Mouse (Mus musculus): Measurements from ENCODE around the gene Ece2. TPM values are rescaled to one million over a fixed set of nuclear protein-coding genes. Genes with fewer than 3 reads are reported as not detected.

The Ece2 gene
- polyA plus RNA-seq, 1 experiment from 2014 or later = 1.2 TPM

DNA sequence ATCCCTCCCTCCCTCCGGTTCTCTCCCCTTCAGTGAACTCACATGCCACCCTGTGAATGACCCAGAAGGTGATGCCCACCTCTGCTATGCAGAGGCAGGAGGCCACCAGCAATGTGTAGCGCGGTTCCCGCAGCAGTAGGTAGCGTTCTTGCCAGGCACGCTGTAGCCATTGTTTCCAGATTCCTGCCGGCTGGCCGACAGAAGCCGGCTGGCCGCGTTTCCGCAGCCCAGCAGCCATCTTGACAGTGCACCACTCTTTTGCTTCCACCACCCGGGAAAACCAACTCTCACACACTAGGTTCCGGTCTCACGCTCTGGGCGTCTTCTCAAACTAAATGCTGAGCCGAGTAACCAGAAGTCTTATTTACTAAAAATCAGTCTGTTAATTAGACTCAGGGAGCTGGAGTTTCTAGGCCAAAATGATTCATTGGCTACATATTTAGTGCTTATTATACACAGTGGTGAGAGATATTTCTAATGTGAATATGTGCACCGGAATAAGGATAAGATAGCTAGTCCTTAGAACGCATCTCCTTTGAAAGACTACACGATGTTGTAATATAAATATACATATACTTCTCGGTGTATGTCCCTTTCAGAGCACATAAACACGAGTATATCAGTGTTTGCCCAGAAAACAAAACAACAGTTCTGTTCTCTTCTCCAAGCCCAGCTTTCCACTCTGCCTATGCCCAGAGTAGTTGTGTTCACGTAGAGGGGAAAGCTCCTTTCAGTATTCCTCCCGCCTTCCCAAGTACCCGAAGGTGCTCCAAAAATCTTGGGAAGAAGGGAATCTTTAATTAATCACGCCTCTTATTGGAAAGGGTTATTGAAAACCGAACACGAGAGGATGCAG lies 18.9 kb upstream of the Ece2 start:
- H3K9me3 ChIP-seq (replicated peaks) = no peaks in the 10 kb centered on the region
- peak overlapping the region; percentile 67 for H3K27ac ChIP-seq (ENCODE audit: poor library complexity, severe bottlenecking)
- peaks cover 28% of the 10 kb centered on the region for H3K36me3 ChIP-seq
- peaks cover 11% of the 10 kb centered on the region for H3K4me1 ChIP-seq (replicated peaks)
- peak overlapping the region; percentile 98 for H3K4me3 ChIP-seq
- under 1% methylated on average over 28 of the region's 28 CpGs for WGBS
- H3K9ac ChIP-seq = peak overlapping the region; percentile 97
- peak overlapping the region; percentile 93 for H3K4me2 ChIP-seq
- peak; percentile 61 for ATAC-seq (ENCODE audit: insufficient number of reproducible peaks, low FRiP score)
- H3K27me3 ChIP-seq (replicated peaks) = no peaks in the 10 kb centered on the region

DNA sequence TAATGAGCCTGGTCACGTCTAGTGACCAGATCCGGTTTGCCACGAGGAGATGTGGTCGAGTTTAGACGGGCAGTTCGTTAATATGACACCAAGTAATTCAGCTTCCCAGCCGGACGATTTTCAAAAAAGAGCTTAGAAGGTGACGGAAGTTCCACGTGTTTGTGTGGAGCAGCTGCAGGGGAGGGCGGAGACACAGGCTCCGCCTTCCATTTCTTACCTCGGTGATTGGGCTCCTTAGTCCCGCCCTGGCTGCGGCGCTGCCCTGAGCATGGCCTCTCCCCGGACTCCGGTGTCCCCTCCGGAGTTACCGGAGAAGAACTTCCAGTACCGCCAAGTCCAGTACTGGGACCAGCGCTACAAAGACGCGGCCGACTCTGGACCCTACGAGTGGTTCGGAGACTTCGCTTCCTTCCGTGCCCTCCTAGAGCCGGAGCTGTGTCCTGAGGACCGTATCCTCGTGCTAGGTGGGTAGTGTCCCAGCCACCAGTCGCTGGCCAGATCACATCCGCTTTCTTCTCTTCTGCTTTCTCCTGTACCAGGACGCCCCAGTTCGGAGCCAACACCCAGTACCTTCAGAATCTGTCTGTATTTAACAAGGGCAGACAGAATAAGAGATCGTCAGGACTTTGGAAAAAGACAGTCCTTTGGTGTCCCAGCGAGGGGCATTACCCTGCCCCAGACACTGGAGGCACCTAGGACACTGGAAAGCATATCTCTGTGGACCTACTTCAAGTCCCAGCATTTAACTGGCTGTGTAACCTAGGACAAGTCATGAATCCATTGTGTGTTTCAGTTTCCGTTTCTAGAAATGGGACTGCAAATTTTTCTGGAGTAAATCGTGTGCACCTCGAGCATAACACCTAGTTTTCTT lies 18.0 kb upstream of the Ece2 start, which contains the start of the genes Eef1akmt4, Gm49333 and Alg3:
Gene Eef1akmt4 (plus strand): TSS at position 237 of the 871 bp plus-strand sequence.
Gene Gm49333 (plus strand): TSS at position 254 of the 871 bp plus-strand sequence.
Gene Alg3 (minus strand): TSS at position 379 of the 871 bp plus-strand sequence.
- H3K27me3 ChIP-seq (replicated peaks) = no peaks in the 10 kb centered on the region
- peaks cover 11% of the 10 kb centered on the region for H3K4me1 ChIP-seq (replicated peaks)
- H3K4me3 ChIP-seq = peak within 1 kb of the TSS; percentile 98
- H3K9ac ChIP-seq = peak within 1 kb of the TSS; percentile 97
- H3K9me3 ChIP-seq (replicated peaks) = no peaks in the 10 kb centered on the region
- H3K27ac ChIP-seq (ENCODE audit: poor library complexity, severe bottlenecking) = peak within 1 kb of the TSS; percentile 67
- H3K4me2 ChIP-seq = peak within 1 kb of the TSS; percentile 93
- peak; percentile 94 for ATAC-seq (ENCODE audit: insufficient number of reproducible peaks, low FRiP score)
- H3K36me3 ChIP-seq = peaks cover 19% of the 10 kb centered on the region
- WGBS = 2% methylated on average over 41 of the region's 41 CpGs

DNA sequence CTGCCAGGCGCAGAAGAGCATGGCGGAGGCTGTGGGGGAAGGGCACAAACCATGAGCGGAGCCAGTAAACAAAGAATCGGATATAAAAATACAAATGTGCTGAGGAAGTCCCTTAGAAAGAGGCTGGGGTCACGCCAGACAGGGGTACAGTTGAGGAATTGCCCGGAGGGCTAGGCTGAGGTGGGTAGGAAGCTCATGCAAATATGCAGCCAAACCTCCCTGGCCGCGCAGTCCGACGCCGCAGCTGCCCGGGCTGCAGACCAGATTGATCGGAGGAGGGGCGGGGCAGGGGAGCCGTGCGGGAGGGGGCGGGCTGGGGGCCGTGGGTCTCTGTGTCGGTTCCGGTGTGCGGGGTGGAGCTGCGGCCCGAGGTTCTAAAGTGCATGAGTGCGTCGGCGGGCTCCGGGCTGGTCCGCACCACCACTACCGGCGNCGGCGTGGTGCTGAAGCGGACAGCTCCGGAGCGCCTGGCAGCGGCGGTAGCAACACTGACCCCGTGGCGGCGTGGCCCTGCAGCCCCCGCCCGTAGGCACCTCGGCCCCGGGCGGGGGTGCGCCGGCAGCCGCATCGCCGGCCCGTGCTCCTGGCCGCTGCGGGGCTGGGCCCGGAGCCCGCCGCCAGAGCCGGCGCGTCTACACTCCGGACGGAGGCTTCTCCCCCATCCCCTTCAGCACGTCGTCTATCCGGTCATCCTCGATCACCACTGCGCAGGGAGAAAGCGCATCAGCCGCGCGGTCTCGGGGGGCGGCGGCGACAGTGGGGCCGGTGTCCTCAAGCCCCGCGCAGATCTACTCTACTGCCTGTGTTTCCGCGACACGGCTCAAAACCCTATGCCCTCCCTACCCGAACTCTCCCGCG lies 9.9 kb upstream of the Ece2 start:
- Histone ChIP-seq H3K36me3 (no peaks in the 10 kb centered on the region; the same call in 1 of the 2 replicates), H3K9ac (no peak overlapping the region)

DNA sequence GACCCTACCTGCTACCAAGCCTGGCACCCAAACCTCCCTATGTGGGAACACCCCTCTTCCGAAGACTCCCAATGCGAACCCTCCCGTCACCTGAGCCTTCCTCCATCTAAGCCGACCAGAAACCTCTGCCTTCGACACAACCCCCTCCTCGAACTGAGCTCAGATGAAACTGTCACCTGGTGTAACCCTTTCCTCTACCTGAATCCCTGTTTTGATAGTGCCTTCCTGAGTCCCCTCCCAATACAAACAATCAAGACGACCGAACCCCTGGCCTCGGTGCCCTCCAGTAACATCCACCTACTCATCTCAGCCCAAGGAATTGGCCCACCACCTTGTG lies 9.3 kb upstream of the Ece2 start:
- no peak for ATAC-seq (ENCODE audit: insufficient number of reproducible peaks, low FRiP score)
- Histone ChIP-seq H3K9ac (no peak overlapping the region; the same call in 1 of the 2 replicates), H3K9me3 (replicated peaks) (no peaks in the 10 kb centered on the region), H3K36me3 (no peaks in the 10 kb centered on the region; the same call in 1 of the 2 replicates), H3K27ac (ENCODE audit: poor library complexity, severe bottlenecking) (no peak overlapping the region), H3K4me3 (peak overlapping the region; percentile 70), H3K4me1 (replicated peaks) (peaks cover 29% of the 10 kb centered on the region), H3K27me3 (replicated peaks) (peaks cover 53% of the 10 kb centered on the region), H3K4me2 (peak overlapping the region; percentile 97)
- WGBS = under 1% methylated on average over 9 of the region's 9 CpGs

More for the DNA sequence above, 9.9 kb upstream of the Ece2 start:
- peak overlapping the region; percentile 97 for H3K4me2 ChIP-seq
- no peak overlapping the region for H3K27ac ChIP-seq (ENCODE audit: poor library complexity, severe bottlenecking)
- H3K27me3 ChIP-seq (replicated peaks) = peaks cover 53% of the 10 kb centered on the region
- no peaks in the 10 kb centered on the region for H3K9me3 ChIP-seq (replicated peaks)
- 0 out of 2 replicates have a peak, but pooled peaks have one; percentile 27 for ATAC-seq (ENCODE audit: insufficient number of reproducible peaks, low FRiP score)
- peak overlapping the region; percentile 70 for H3K4me3 ChIP-seq
- H3K4me1 ChIP-seq (replicated peaks) = peaks cover 29% of the 10 kb centered on the region
- 3% methylated on average over 78 of the region's 83 CpGs for WGBS

DNA sequence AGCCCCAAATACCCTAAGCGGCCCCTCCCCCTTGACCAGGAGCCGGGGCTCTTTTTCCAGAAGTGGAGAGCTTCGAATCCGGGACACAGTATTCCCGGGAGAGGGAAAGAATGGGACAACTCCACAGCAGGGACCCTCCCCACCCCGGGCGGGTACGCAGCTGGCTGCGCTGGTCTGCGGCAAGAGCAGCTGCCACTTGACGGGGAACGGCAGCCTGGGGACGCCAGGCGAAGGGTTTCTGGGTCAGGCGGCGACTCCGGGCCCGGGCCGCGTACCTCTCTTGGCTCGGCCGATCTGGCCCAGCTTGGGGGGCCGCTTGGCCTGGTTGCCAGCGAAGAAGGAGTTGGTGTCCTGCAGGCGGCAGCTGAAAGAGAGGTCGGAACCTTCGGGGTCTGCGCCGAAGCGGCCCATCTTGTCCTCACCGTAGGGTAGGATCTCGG lies 8.9 kb upstream of the Ece2 start:
- Histone ChIP-seq H3K4me2 (peak overlapping the region; percentile 97), H3K4me1 (replicated peaks) (peaks cover 29% of the 10 kb centered on the region), H3K27ac (ENCODE audit: poor library complexity, severe bottlenecking) (no peak overlapping the region), H3K36me3 (no peaks in the 10 kb centered on the region; the same call in 1 of the 2 replicates), H3K27me3 (replicated peaks) (peaks cover 53% of the 10 kb centered on the region), H3K9ac (peak overlapping the region; percentile 75), H3K9me3 (replicated peaks) (no peaks in the 10 kb centered on the region), H3K4me3 (peak overlapping the region; percentile 70)
- 0% methylated on average over 32 of the region's 32 CpGs for WGBS
- ATAC-seq (ENCODE audit: insufficient number of reproducible peaks, low FRiP score) = peak; percentile 19; the same call in 1 of the 2 replicates

DNA sequence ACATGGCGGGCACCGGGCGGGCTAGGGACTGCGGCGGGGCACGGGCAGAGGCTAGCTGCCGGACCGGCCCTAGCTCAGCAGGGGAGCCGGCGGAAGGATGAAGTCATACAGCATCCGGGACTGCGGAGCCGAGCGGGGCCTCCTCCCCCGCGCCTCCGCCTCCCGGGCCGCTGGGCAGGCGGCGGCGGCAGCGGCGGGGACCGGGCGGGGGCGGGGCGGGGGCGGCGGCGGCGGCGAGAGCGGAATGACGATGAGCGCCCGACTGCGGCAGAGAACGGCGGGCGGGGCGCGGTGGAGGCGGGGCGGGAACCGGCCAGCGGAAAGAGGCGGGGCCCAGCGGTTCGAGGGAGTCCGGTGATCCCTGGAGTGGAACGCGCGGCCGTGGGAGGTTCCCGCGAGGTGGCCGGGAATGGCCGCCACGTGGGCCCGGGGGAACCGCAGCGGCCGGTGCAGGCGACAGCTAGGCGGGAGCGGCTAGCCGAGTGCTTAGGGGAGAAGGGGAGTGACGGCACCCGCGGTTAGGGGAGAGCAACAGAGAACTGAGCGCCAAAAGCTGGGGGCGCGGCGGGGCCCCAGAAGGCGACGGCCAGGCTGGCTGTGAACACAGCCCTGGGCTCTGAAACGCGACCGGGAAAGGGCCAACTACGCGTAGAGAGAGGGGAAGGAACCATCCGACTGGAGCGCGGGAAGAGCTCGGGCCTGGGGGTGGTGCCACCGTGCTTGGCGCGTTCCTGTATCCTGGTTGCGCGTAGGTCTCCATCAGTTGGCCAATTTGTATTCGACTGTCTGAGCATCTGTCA lies 8.2 kb upstream of the Ece2 start, which contains the start of gene Camk2n2:
Gene Camk2n2 (minus strand): TSS at position 97 of the 800 bp plus-strand sequence.
- WGBS = under 1% methylated on average over 73 of the region's 92 CpGs
- H3K9ac ChIP-seq = peak within 1 kb of the TSS; percentile 75
- ATAC-seq (ENCODE audit: insufficient number of reproducible peaks, low FRiP score) = peak; percentile 58
- H3K9me3 ChIP-seq (replicated peaks) = no peaks in the 10 kb centered on the region
- peak within 1 kb of the TSS; percentile 97 for H3K4me2 ChIP-seq
- H3K27ac ChIP-seq (ENCODE audit: poor library complexity, severe bottlenecking) = no peak within 1 kb of the TSS; the same call in 1 of the 2 replicates
- peaks cover 29% of the 10 kb centered on the region for H3K4me1 ChIP-seq (replicated peaks)
- no peaks in the 10 kb centered on the region; the same call in 1 of the 2 replicates for H3K36me3 ChIP-seq
- H3K27me3 ChIP-seq (replicated peaks) = peaks cover 53% of the 10 kb centered on the region
- H3K4me3 ChIP-seq = peak within 1 kb of the TSS; percentile 70

DNA sequence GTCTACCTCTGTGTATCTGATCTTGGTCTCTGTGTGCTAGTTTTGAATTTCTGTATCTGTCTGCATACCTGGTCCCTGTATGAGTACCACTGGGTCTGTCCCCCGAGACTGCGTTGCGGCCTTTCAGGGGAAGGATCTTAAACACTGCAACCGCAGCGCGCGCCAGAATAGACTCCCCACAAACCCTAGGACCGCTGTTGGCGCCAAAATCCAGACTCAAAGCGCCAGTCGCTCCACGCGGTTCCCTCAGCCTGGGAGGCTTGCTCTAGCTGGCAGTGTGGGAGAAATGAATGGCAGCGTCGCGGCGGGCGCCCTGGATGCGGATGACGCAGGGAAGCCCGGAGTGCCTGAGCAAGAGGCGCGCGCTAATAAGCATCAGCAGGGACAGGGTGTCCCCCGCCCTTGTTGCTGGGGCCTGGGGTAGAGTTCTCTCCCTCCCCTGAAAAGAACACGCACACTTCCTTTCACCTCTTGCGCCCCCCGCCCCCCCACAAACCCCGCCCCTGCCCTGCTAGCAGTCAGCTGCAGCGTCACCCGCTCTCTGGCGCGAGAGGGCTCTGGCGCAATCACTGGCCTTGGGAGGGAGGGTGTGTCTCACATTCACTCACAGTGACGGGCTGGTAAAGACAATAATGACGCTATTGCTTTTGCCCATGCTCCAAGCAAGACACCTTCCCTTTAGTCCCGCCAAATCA lies 7.5 kb upstream of the Ece2 start:
- Histone ChIP-seq H3K4me3 (peak overlapping the region; percentile 70), H3K9me3 (replicated peaks) (no peaks in the 10 kb centered on the region), H3K27me3 (replicated peaks) (peaks cover 53% of the 10 kb centered on the region), H3K4me2 (peak overlapping the region; percentile 97), H3K27ac (ENCODE audit: poor library complexity, severe bottlenecking) (no peak overlapping the region; the same call in 1 of the 2 replicates), H3K36me3 (no peaks in the 10 kb centered on the region; the same call in 1 of the 2 replicates), H3K4me1 (replicated peaks) (peaks cover 29% of the 10 kb centered on the region), H3K9ac (peak overlapping the region; percentile 75)
- ATAC-seq (ENCODE audit: insufficient number of reproducible peaks, low FRiP score) = peak; percentile 53
- WGBS = 0% methylated on average over 34 of the region's 37 CpGs

DNA sequence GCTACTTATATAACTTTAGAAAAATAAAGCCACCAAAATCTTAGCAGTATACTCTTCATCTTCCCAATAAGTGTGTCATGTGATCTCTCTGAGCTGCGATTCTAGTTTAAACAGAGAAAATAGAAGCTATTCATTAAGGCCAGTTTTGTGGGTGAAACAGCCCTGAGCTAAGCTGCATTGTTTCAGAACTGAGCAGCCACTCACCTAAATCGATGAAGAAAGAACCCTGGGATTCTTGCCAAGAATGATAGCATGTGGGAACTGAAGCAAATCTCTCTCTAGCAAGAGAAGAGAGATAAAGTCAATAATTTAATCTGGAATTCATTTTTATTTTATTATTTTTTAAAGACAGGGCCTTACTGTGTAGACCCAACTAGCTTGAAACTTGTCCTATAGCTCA lies 6.4 kb upstream of the Ece2 start:
- WGBS = 45% methylated on average over 2 of the region's 2 CpGs
- Histone ChIP-seq H3K9me3 (replicated peaks) (no peaks in the 10 kb centered on the region), H3K4me2 (no peak overlapping the region), H3K4me3 (no peak overlapping the region), H3K9ac (no peak overlapping the region), H3K27ac (ENCODE audit: poor library complexity, severe bottlenecking) (no peak overlapping the region), H3K36me3 (no peaks in the 10 kb centered on the region; the same call in 1 of the 2 replicates), H3K27me3 (replicated peaks) (peaks cover 53% of the 10 kb centered on the region), H3K4me1 (replicated peaks) (peaks cover 29% of the 10 kb centered on the region)
- no peak for ATAC-seq (ENCODE audit: insufficient number of reproducible peaks, low FRiP score)

DNA sequence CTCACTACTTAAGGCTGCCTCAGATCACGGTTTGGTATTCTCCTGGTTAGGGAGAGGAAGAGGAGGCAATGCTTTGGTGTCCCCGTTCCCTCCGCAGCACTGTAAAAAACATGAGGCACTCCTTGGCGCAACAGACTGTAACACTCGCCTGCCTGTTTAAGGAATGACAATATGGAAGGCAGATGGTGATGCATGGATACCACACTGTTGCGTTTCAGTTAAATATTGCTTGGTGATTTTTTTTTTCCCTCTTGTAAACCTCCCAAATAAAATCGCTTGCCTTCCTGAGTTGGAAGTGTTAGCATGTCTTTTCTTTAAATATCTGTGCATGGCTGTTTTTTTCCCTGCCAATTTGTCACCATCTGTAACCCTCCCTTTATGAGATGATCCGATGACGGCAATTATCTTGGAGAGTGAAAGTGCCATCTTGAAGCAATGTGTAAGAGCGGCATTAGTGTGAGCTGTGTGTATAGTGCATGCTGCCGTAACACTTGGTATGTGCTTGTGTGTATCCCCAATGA lies 697 bp upstream of the Ece2 start:
- Histone ChIP-seq H3K4me1 (replicated peaks) (peaks cover 6% of the 10 kb centered on the region; the same call in 1 of the 2 replicates), H3K4me3 (no peak overlapping the region), H3K9me3 (replicated peaks) (no peaks in the 10 kb centered on the region), H3K4me2 (no peak overlapping the region), H3K9ac (no peak overlapping the region), H3K27me3 (replicated peaks) (peaks cover 26% of the 10 kb centered on the region), H3K36me3 (no peaks in the 10 kb centered on the region), H3K27ac (ENCODE audit: poor library complexity, severe bottlenecking) (no peak overlapping the region)
- ATAC-seq (ENCODE audit: insufficient number of reproducible peaks, low FRiP score) = no peak
- 49% methylated on average over 11 of the region's 11 CpGs for WGBS

All from heart, embryonic 12.5 days (tissue).